22 mouse cellular contexts compared by ENCODE assay signal in genomic region chr16:26404070-26404469, GRCm38 (mm10). TPM values are rescaled to one million over a fixed set of nuclear protein-coding genes. Genes with fewer than 3 reads are reported as not detected.
"Had no signal": no experiment of that assay in that cellular context is flagged by ENCODE, and none has a peak within 500 bp of the region (broad histone marks: within the 10 kb centered on the region; RNA-seq: fewer than 3 reads in every experiment).

No protein-coding gene starts in this region.

- H3K4me2 ChIP-seq: kidney, embryonic 15.5 days; limb, embryonic 13.5 days; midbrain, embryonic 13.5 days; neural tube, embryonic 12.5 days had no signal

- H3K9me3 ChIP-seq: kidney, embryonic 15.5 days; limb, embryonic 13.5 days; midbrain, embryonic 13.5 days; neural tube, embryonic 12.5 days had no signal

- H3K36me3 ChIP-seq: kidney, embryonic 15.5 days; limb, embryonic 13.5 days; midbrain, embryonic 13.5 days; neural tube, embryonic 12.5 days had no signal

- H3K27me3 ChIP-seq: kidney, embryonic 15.5 days; limb, embryonic 13.5 days; midbrain, embryonic 13.5 days; neural tube, embryonic 12.5 days had no signal

- H3K4me1 ChIP-seq: limb, embryonic 13.5 days; midbrain, embryonic 13.5 days; neural tube, embryonic 12.5 days had no signal

- H3K9ac ChIP-seq: kidney, embryonic 15.5 days; limb, embryonic 13.5 days; liver, embryonic 14.5 days; midbrain, embryonic 13.5 days; neural tube, embryonic 12.5 days had no signal

- DNase-seq: kidney, adult 2 months; kidney, postnatal 14 days; left cerebral cortex, postnatal 4 days; lung, adult 18-20 months; thymus, postnatal 36 days had no signal

- H3K27ac ChIP-seq: kidney, embryonic 15.5 days; limb, embryonic 13.5 days; liver, embryonic 14.5 days; midbrain, embryonic 13.5 days; neural tube, embryonic 12.5 days had no signal

- H3K4me3 ChIP-seq: kidney, embryonic 15.5 days; limb, embryonic 13.5 days; midbrain, embryonic 13.5 days; neural tube, embryonic 12.5 days had no signal

RNA-seq across cellular contexts. Expression of gene Cldn1, which starts 32.4 kb away (rescaled TPM):
- total RNA-seq: megakaryocyte-erythroid progenitor cell, adult 5-6 weeks had no signal

RNA-seq across cellular contexts. Expression of gene Cldn16, which starts 58.9 kb away (rescaled TPM):
- total RNA-seq: layer of hippocampus, adult 8-10 months; layer of hippocampus, postnatal 14 days; left cerebral cortex, adult 18-20 months; left cerebral cortex, postnatal 10 days; left cerebral cortex, postnatal 4 days; liver, adult 2 months; megakaryocyte-erythroid progenitor cell, adult 5-6 weeks; midbrain, postnatal 0 days had no signal
- polyA plus RNA-seq: large intestine, adult 2 months; limb, embryonic 13.5 days; liver, adult 2 months; liver, embryonic 14.5 days; lung, embryonic 16.5 days; midbrain, embryonic 13.5 days; midbrain, postnatal 0 days; neural tube, embryonic 12.5 days; spleen, adult 2 months; stomach, embryonic 16.5 days; thymus, postnatal 0 days had no signal
